Mouse (Mus musculus) cerebellum, adult 2 months (tissue): ENCODE results near the gene Rundc1. TPM values are rescaled to one million over a fixed set of nuclear protein-coding genes. Genes with fewer than 3 reads are reported as not detected.
A peak's percentile ranks its signal among the peaks of the same experiment; 100 is the strongest.
"Not testable (repeated sequence)": the region's sequence is repeated elsewhere in the genome, so short reads cannot be mapped to it uniquely, and the experiment has no call there.

Source experiments
- DNase-seq, 2 experiments: peaks; one replicate each; pipeline ENCODE4 v3.0.0; 2021
- H3K27ac ChIP-seq: fragments of 200-500 bp; 2 replicates; pipeline ENCODE4 v1.5.1; 2012; ENCODE audit warnings: low read length, control low read depth, inconsistent platforms; ENCODE audit not compliant: insufficient read depth
- H3K27me3 ChIP-seq: fragments of 200-500 bp; 2 replicates; pipeline ENCODE4 v1.6.1; 2012; ENCODE audit warnings: inconsistent platforms, mild to moderate bottlenecking, low read length, moderate library complexity; ENCODE audit not compliant: control insufficient read depth, insufficient read depth
- H3K4me1 ChIP-seq: fragments of 200-500 bp; 2 replicates; pipeline ENCODE4 v1.6.1; 2011; ENCODE audit warnings: low read length; ENCODE audit not compliant: control insufficient read depth, insufficient read depth
- H3K4me3 ChIP-seq: fragments of 200-500 bp; replicated peaks from 2 replicates; pipeline ENCODE3; 2011; ENCODE audit warnings: mild to moderate bottlenecking, low read depth, low read length, control low read depth; ENCODE audit not compliant: insufficient read depth
- CTCF ChIP-seq: fragments of 200-500 bp; IDR thresholded peaks from 2 replicates; pipeline ENCODE4 v1.5.1; 2011; ENCODE audit warnings: low read depth, mild to moderate bottlenecking, control low read depth, low read length, moderate library complexity, borderline replicate concordance; ENCODE audit not compliant: insufficient read depth
- POLR2A ChIP-seq: fragments of 200-500 bp; IDR thresholded peaks from 2 replicates; pipeline ENCODE4 v1.6.1; 2011; ENCODE audit warnings: low read length, control low read depth, borderline replicate concordance; ENCODE audit not compliant: insufficient read depth
- WGBS: fragments of 180-500 bp; shearing (Covaris S2); methylation state at CpG from one replicate; pipeline ENCODE4 v1.1.7; 2018; 5-methylcytosine and 5-hydroxymethylcytosine counted together
- polyA plus RNA-seq: library from polyadenylated mRNA; depleted of rRNA; stranded (reverse); fragments of >200 nt; gene quantifications from 2 replicates; pipeline ENCODE4 v1.2.3, GENCODE M21; 2012

Gene Rundc1
- polyA plus RNA-seq, 1 experiment: 31.8 TPM

DNA sequence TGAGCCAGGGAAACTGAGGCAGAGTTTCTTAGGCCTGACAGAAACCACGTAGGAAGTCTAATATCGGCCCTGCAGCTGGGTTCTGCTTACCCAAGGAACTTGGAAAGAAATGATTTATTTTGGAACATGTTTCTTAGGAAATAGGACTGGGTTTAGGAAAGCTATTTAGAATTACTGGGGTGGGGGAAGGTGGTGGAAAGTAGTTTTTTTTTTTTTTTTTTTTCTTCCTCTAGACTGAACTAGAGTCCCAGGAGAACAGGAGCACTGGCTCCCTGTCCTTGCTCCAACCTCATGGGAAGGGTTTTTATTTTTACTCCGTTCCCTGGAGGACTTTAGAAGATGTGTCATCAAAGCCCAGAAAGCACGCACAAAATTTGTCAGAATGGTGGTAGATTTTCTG, 44.3 kb downstream of the Rundc1 start:
- no peak overlapping the region for H3K27ac ChIP-seq

GRCm38 (mm10) chr11:101470206-101470605, 45.3 kb downstream of the Rundc1 start:
- Histone ChIP-seq H3K27me3 (no peaks in the 10 kb centered on the region), H3K4me1 (no peaks in the 10 kb centered on the region; the same call in 1 of the 2 replicates), H3K27ac (no peak overlapping the region), H3K4me3 (no peak overlapping the region)
- no peak for DNase-seq
- 36% methylated on average over 7 of the region's 7 CpGs for WGBS
- TF ChIP-seq CTCF (no peak), POLR2A (no peak)

More for the DNA sequence above, 44.3 kb downstream of the Rundc1 start:
- no peak for DNase-seq
- H3K4me3 ChIP-seq: no peak overlapping the region
- H3K4me1 ChIP-seq: no peaks in the 10 kb centered on the region; the same call in 1 of the 2 replicates
- TF ChIP-seq POLR2A (no peak), CTCF (no peak)
- H3K27me3 ChIP-seq: no peaks in the 10 kb centered on the region
- 67% methylated on average over 4 of the region's 4 CpGs for WGBS

- TF ChIP-seq CTCF: no peak
- DNase-seq: peak in 1 of 2 experiments; percentile 24
- Histone ChIP-seq H3K27ac (no peak overlapping the region; the same call in 1 of the 2 replicates), H3K4me3 (no peak overlapping the region), H3K4me1 (no peaks in the 10 kb centered on the region; the same call in 1 of the 2 replicates), H3K27me3 (no peaks in the 10 kb centered on the region)
- WGBS: 23% methylated on average over 3 of the region's 3 CpGs
These were observed 47.0 kb downstream of the Rundc1 start for GRCm38 (mm10) chr11:101471926-101472325.

- Histone ChIP-seq H3K27ac (no peak overlapping the region), H3K4me3 (no peak overlapping the region), H3K4me1 (no peaks in the 10 kb centered on the region; the same call in 1 of the 2 replicates), H3K27me3 (no peaks in the 10 kb centered on the region)
- DNase-seq: peak in 1 of 2 experiments; percentile 43
- WGBS: 33% methylated on average over 7 of the region's 7 CpGs
- TF ChIP-seq CTCF (no peak), POLR2A (no peak)
These were observed 47.5 kb downstream of the Rundc1 start for GRCm38 (mm10) chr11:101472336-101472735.

DNA sequence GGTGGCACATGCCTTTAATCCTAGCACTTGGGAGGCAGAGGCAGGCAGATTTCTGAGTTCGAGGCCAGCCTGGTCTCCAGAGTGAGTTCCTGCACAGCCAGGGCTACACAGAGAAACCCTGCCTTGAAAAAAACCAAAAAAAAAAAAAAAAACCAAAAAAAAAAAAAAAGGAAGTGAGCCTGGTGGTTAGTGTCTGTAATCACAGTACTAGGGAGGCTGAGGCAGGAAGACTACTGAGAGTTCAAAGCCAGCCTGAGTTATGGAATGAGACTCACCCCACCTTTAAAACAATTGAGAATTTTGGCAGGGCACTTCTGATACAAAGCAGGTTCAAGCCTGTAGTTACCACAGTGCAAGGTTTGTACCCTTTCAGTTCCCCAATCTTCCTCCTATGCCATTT, 48.8 kb downstream of the Rundc1 start:
- DNase-seq, H3K4me1 ChIP-seq, H3K27me3 ChIP-seq, H3K4me3 ChIP-seq, H3K27ac ChIP-seq: not testable (repeated sequence)
- WGBS: 77% methylated on average over 1 of the region's 1 CpGs

- WGBS: 27% methylated on average over 5 of the region's 5 CpGs
- TF ChIP-seq POLR2A (no peak), CTCF (no peak)
- H3K27me3 ChIP-seq: no peaks in the 10 kb centered on the region
- no peak overlapping the region for H3K4me3 ChIP-seq
- H3K27ac ChIP-seq: no peak overlapping the region
- H3K4me1 ChIP-seq: no peaks in the 10 kb centered on the region; the same call in 1 of the 2 replicates
- DNase-seq: no peak
These were observed 49.4 kb downstream of the Rundc1 start for GRCm38 (mm10) chr11:101474298-101474697.

- not testable (repeated sequence) for DNase-seq, H3K4me3 ChIP-seq, H3K27ac ChIP-seq, H3K27me3 ChIP-seq, H3K4me1 ChIP-seq
- WGBS: 80% methylated on average over 4 of the region's 4 CpGs
These were observed 51.5 kb downstream of the Rundc1 start for GRCm38 (mm10) chr11:101476361-101476760.

DNA sequence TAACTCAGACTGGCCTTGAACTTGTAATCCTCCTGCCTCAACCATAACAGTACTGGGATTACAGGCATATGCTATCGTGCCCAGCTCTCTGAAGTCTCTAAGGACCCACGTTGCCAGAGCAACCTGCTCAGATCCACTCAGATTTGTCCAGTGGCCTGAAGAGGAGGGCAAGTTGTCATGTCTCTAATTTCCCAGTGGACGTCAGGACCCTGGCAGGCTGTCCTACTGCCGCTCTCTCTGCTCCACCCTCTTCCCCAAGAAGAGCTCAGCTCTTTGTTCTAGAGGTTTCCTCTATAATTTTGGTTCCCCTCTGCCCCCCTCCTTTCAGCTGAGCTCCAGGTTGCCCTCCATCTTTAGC, 52.3 kb downstream of the Rundc1 start:
- H3K4me1 ChIP-seq: no peaks in the 10 kb centered on the region
- H3K4me3 ChIP-seq: no peak overlapping the region
- WGBS: 19% methylated on average over 4 of the region's 4 CpGs
- DNase-seq: no peak
- H3K27me3 ChIP-seq: no peaks in the 10 kb centered on the region
- TF ChIP-seq CTCF: no peak
- no peak for TF ChIP-seq POLR2A
- H3K27ac ChIP-seq: no peak overlapping the region
